Mouse (Mus musculus): ENCODE measurements at regions not wholly inside any gene's neighbourhood (a gene's known extent, or its start where the extent isn't known, plus 50 kb on each side); places are given as distances from the start of the nearest gene placed in this dataset.
A peak's percentile ranks its signal among the peaks of the same experiment; 100 is the strongest.
"Not testable (repeated sequence)": the region's sequence is repeated elsewhere in the genome, so short reads cannot be mapped to it uniquely, and the experiment has no call there.

DNA sequence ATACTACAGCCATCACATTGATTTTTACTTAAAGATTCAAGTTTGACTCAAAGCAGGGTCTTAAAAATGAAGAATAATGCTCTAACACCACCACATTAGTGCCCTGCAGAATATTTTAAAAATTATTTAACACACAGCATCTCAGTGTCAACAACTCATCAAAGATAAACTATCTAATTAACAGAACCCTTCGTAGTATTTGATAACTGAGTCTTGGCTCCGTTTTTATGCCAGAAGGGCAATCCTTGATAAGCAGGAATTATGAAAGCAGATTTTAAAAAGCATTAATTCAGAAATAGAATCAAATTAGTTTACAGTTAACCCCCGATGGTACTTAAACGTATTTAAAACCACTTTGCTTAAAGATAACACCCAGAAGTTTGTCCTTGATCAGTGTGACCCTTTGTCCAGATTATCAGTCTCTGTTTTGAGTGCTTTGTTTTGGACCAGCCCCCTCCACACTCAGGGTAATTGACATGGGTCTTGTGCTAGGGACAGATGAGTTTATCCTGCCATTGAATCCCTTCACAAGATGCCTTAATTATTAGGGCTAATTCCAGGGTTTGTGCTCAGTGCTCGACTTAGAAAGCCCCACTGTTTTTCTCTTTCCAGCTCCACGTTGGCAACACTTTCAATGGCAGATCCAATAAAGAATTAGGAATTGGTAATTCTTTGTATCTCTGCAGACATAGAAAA, 69.4 kb upstream of the Dph6 start:
- no peak for DNase-seq (ENCODE audit: low read depth, low spot score)

GRCm38 (mm10) chr2:114727197-114727596, 72.4 kb upstream of the Dph6 start:
- no peak for DNase-seq (ENCODE audit: low read depth, low spot score)

DNA sequence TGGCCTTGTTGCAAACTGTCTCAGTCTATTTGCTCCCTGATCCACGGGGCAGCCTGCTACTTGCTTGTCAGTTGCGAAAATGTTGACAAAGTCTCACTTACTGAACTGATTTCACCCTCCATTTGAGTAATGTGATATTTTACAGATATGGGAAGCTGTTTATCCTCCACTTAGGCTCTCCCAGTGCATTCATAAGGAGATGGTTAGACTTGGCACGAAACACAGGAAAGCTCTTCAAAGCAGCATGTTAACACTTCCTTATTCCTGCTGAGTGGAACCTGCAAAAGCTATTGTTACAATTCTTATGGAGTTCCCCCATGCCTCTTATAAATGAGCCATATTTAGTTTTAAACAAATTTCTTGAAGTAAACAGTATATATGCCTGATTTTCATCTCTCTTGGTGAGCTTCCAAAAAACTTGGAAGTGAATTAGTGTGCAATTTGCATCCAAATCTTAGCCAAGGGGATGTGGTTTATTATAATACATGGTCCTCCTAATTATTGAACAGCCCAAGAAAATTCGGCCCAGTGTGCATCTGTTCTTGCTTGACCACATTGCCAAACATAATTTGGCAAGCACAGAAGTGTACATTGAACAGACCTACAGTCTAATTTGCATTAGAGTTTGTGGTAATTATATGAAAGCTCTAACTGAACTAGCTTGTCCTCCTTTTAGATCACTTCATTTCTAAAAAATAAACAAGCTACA, 80.3 kb upstream of the Dph6 start:
- DNase-seq (ENCODE audit: low read depth, low spot score) = no peak

GRCm38 (mm10) chr2:114739421-114740212, 84.9 kb upstream of the Dph6 start:
- no peak for DNase-seq (ENCODE audit: low read depth, low spot score)

DNA sequence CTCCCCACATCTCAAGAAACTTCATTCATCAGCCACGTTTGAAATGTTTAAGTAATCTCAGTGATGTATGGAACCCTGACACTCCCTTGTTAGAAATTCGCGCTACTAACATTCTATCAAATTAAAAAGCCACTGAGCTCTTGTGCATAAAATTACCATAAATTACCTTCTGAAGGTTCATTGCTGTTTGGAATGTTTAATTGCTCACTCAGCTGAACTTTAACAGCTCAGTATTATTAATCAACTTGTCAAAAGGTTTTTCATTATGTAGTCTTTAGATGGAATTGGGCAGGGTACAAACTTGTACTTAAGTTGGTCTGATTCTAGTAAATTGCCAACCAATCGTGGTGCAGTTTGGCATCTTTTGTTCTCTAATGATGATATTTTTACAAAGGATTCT, 108.5 kb upstream of the Dph6 start:
- DNase-seq (ENCODE audit: low read depth, low spot score) = no peak

DNA sequence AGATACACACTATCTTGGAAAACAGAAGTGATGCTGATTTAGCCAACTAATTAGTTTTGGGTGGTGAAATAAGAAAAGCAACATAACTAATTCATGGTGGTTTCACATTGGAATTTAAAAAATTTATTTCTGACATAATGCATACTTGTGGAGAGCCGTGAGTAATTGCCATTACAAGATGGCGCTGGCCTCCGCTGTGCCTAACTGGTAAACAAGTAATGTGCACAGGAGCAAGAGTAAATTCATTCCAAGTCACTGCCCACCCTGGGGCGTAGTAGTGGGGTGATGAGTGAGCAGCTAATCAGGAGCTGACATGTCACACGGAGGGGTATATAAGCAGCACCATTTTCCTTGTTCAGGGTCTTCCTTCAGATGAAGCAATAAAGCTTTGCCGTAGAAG, 119.0 kb upstream of the Dph6 start:
- not testable (repeated sequence) for DNase-seq (ENCODE audit: low read depth, low spot score)

DNA sequence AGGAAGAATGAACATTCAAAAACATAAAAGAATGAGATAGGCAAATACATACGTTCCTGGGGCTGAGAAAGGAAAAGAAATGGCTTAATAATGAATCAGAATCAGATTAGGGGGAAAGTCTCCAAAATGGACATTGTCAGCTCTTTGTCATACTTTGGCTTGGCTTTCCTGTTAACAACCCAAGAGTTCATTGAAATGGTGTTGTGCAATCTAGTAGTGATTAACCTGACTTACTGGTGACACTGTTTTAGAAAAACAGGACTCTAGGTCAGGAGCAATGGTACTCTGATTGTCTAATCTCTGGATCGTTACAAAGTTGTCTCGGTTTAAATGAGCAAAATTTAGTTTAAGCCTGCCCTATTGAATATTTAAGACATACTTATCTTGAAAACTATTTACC, 119.5 kb upstream of the Dph6 start:
- no peak for DNase-seq (ENCODE audit: low read depth, low spot score)

- no peak for DNase-seq (ENCODE audit: low read depth, low spot score)
These were observed 120.8 kb upstream of the Dph6 start for GRCm38 (mm10) chr2:114775532-114775931.

DNA sequence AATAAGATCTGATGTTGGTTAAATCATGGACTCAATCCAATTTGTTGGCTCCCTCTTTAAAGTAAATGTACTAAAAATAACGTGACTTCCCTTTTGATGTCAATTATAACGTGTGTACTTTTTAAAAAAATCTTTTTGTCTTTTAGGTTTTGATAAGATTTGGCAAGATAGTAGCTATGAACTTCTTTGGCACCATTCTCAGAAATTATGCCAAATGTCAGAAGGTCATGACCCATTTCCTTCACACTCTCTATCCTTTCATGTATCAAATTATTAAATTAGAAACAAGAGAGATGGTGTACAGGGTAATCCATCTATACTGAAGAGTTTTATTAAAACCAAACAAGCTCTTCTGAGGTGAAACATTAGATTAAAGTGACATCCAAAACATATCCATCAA, 121.4 kb upstream of the Dph6 start:
- DNase-seq (ENCODE audit: low read depth, low spot score) = no peak

DNA sequence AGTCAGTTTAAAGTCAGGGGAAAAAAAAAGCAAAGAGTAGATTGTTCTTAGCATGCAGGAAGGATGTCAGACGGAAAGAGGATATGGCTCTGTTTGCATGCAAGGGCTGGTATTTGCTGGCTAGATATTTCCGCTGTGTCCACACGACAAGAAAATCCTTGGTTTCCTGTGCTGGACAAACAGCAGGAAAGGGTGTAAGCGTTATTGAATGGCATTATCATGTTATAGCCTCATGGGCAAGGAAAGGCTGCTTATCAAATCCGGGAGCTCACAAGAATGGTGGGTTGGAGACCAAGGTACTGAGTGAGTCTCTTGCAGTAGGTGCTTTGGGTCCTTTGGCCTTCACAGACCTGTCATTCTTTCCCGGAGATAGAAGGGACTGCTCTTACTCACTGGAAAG, 127.7 kb upstream of the Dph6 start:
- no peak for DNase-seq (ENCODE audit: low read depth, low spot score)

GRCm38 (mm10) chr2:114784191-114784590, 129.4 kb upstream of the Dph6 start:
- DNase-seq (ENCODE audit: low read depth, low spot score) = no peak

DNA sequence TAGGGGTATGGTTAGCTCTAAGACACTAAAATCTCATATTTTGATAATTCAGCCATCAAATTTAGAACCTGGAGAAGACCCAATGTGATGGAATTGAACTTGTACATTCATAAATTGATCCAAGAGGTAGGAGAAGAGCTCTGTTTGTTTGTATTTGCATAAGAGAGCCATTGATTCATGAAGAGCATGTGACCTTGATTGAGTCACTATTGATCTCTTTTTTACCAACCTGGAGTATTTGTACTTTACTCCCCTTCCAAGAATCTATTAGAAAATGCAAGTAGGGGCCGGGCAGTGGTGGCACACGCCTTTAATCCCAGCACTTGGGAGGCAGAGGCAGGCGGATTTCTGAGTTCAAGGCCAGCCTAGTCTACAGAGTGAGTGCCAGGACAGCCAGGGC, 133.5 kb upstream of the Dph6 start:
- no peak for DNase-seq (ENCODE audit: low read depth, low spot score)

DNA sequence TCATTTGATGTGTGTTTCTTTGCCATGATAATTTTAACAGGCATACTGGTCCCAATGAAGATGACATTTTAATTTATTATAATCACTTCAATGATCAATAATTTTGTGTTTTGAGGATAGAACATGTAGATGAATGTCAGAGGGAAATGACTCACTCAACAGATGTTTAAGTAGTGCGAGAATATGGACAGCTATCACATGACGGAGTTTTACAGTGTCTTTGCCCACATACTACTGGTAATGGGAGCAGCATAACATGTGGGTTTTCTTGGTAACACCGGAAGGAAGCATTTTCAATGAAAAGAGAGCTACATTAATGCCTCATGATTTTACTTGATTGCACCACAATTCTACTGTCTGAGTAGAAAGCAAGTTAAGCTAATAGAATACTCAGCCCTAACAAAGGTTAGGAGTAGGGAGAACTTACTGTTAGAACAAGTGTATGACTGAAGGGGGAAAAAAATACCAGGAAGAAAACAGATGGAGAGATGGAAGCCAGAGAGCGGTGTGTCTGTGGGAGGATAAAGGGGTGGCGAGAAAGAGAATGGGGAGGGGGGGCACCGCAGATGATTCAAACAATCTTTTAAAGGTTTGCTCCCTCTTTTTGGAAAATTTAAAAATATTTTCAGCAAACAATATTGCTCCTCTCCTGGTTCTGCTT, 142.0 kb upstream of the Dph6 start:
- DNase-seq (ENCODE audit: low read depth, low spot score) = peak; percentile 53

- peak; percentile 83 for DNase-seq (ENCODE audit: low read depth, low spot score)
These were observed 142.5 kb upstream of the Dph6 start for GRCm38 (mm10) chr2:114797291-114797650.

- no peak for DNase-seq (ENCODE audit: low read depth, low spot score)
These were observed 148.5 kb upstream of the Dph6 start for GRCm38 (mm10) chr2:114803241-114803640.

- DNase-seq (ENCODE audit: low read depth, low spot score) = no peak
These were observed 149.2 kb upstream of the Dph6 start for GRCm38 (mm10) chr2:114803928-114804327.

GRCm38 (mm10) chr2:114805436-114806047, 150.8 kb upstream of the Dph6 start:
- DNase-seq (ENCODE audit: low read depth, low spot score) = no peak

DNA sequence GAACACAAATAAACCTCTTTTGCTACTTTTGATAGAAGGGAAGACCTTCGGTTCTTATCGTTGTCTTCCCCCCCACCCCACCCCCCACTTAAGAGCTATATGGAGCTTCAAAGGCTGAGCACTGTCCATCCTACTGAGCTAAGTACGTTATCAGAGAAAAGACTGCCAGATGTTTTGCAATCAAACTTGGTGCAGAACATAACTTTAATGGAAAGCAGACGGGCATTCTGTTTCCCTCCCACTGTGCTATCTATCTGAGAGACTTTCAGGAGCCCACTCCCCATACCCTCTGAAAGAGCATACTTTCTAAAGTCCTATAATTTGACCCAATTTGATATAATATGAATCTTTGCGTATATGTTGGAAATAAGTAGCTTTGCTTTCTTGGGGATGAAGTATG, 153.3 kb upstream of the Dph6 start:
- no peak for DNase-seq (ENCODE audit: low read depth, low spot score)

GRCm38 (mm10) chr2:114812141-114812902, 157.6 kb upstream of the Dph6 start:
- DNase-seq (ENCODE audit: low read depth, low spot score) = no peak

GRCm38 (mm10) chr2:114812903-114813290, 158.1 kb upstream of the Dph6 start:
- no peak for DNase-seq (ENCODE audit: low read depth, low spot score)

- DNase-seq (ENCODE audit: low read depth, low spot score) = peak; percentile 19
These were observed 167.9 kb upstream of the Dph6 start for GRCm38 (mm10) chr2:114822657-114823056.

Measured in brain, adult 2 months (tissue).